Mouse (Mus musculus) C2C12 (cell line): ENCODE measurements at regions not wholly inside any gene's neighbourhood (a gene's known extent, or its start where the extent isn't known, plus 50 kb on each side); places are given as distances from the start of the nearest gene placed in this dataset.

Experiments used
- CTCF ChIP-seq: IDR thresholded peaks from one replicate; pipeline ENCODE4 v1.5.1; 2011; ENCODE audit not compliant: control insufficient read depth, insufficient read depth, insufficient read length
- MAX ChIP-seq: IDR thresholded peaks from one replicate; pipeline ENCODE4 v1.6.1; 2011; ENCODE audit warnings: mild to moderate bottlenecking, control low read depth
- USF1 ChIP-seq: IDR thresholded peaks from one replicate; pipeline ENCODE4 v1.6.1; 2011; ENCODE audit warnings: low read depth, mild to moderate bottlenecking, control low read depth, moderate library complexity

GRCm38 (mm10) chr13:110836936-110837335, 417.9 kb upstream of the Actbl2 start:
- TF ChIP-seq CTCF (no peak), MAX (no peak), USF1 (no peak)
